Comparison of ENCODE assay signal across 14 mouse cellular contexts in the genomic region with DNA sequence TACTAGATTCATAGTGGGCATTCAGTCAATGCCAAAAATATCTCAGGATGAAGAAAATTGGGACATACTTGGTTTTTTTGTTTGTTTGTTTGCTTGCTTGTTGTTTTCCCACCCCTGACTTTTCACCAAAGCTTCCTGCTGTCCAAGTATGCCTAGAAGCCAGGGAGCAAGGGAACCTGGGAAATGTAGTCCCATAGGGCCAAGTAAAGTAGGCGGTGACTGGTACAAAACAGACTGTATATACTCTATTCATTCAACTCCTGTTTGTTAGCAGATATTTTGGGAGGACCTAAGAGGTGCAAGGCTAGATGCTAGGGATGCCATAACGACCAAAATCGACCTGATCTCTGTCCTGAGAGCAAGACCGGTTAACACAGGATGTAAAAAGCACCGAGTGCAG. TPM values are rescaled to one million over a fixed set of nuclear protein-coding genes. Genes with fewer than 3 reads are reported as not detected.
DNase-seq lines count a peak whose midpoint lies in the region; ATAC-seq and TF ChIP-seq lines count a peak whose summit lies in the region.
"Had no signal": no experiment of that assay in that cellular context is flagged by ENCODE, and none has a peak within 500 bp of the region (broad histone marks: within the 10 kb centered on the region; RNA-seq: fewer than 3 reads in every experiment).

No protein-coding gene starts in this region.

- H3K4me1 ChIP-seq in heart, embryonic 15.5 days (replicated peaks), result no peaks in the 10 kb centered on the region
- H3K4me1 ChIP-seq in lung, embryonic 16.5 days (replicated peaks; ENCODE audit: control insufficient read depth, insufficient read depth, low read length), result no peaks in the 10 kb centered on the region
- H3K4me1 ChIP-seq in lung, adult 2 months (ENCODE audit: control insufficient read depth, insufficient read depth, low read length), result no peaks in the 10 kb centered on the region

- H3K4me2 ChIP-seq in heart, embryonic 15.5 days, result 0 out of 2 replicates have a peak overlapping the region, but pooled peaks have one; percentile 3
- 0 out of 2 replicates have a peak overlapping the region, but pooled peaks have one; percentile 21 for H3K4me2 ChIP-seq in lung, embryonic 16.5 days (ENCODE audit: low read depth, low read length)

- no peak overlapping the region for H3K27ac ChIP-seq in heart, embryonic 15.5 days
- H3K27ac ChIP-seq in lung, embryonic 16.5 days (ENCODE audit: low read length), result no peak overlapping the region

- 41% methylated on average over 5 of the region's 5 CpGs for WGBS in heart, embryonic 15.5 days
- 34% methylated on average over 5 of the region's 5 CpGs for WGBS in lung, embryonic 16.5 days
- WGBS in lung, adult 2 months, result 53% methylated on average over 5 of the region's 5 CpGs

- H3K4me3 ChIP-seq in heart, embryonic 15.5 days, result no peak overlapping the region
- H3K4me3 ChIP-seq in lung, embryonic 16.5 days (ENCODE audit: low read length), result no peak overlapping the region
- H3K4me3 ChIP-seq in lung, adult 2 months (replicated peaks; ENCODE audit: extremely low read depth, low read depth, low read length), result no peak overlapping the region

- H3K9ac ChIP-seq in heart, embryonic 15.5 days, result no peak overlapping the region
- no peak overlapping the region; the same call in 1 of the 2 replicates for H3K9ac ChIP-seq in lung, embryonic 16.5 days (ENCODE audit: low read length)
- H3K9ac ChIP-seq: liver, postnatal 0 days had no signal

- H3K36me3 ChIP-seq in heart, embryonic 15.5 days, result peaks cover 4% of the 10 kb centered on the region; the same call in 1 of the 2 replicates
- 0 out of 2 replicates have a peak, but pooled peaks cover 2% of the 10 kb centered on the region for H3K36me3 ChIP-seq in lung, embryonic 16.5 days (ENCODE audit: control insufficient read depth, insufficient read depth, low read length)

- H3K9me3 ChIP-seq in heart, embryonic 15.5 days (replicated peaks), result no peaks in the 10 kb centered on the region
- H3K9me3 ChIP-seq in lung, embryonic 16.5 days (ENCODE audit: control insufficient read depth, low read length), result no peaks in the 10 kb centered on the region

- H3K27me3 ChIP-seq in heart, embryonic 15.5 days, result no peaks in the 10 kb centered on the region
- no peaks in the 10 kb centered on the region for H3K27me3 ChIP-seq in lung, embryonic 16.5 days (ENCODE audit: control insufficient read depth, insufficient read depth, low read depth, low read length)

- TF ChIP-seq POLR2A in lung, adult 2 months (IDR thresholded peaks at IDR 0.05; ENCODE audit: borderline replicate concordance, extremely low read depth, low read depth, low read length), result no peak

- DNase-seq in heart, postnatal 4 days, result no peak
- DNase-seq in lung, adult 2 months, result no peak
- peak; percentile 5 for DNase-seq in forelimb bud, embryonic 11.5 days (ENCODE audit: low read depth, low spot score)
- DNase-seq in retina, embryonic 14.5 days (ENCODE audit: low spot score), result peak; percentile 9
- no peak for DNase-seq in gastrocnemius, postnatal 10 days
- DNase-seq: adrenal gland, adult 8-10 months; cerebellum, postnatal 36 days; left cerebral cortex, postnatal 4 days; liver, postnatal 0 days had no signal

- no peak for ATAC-seq in heart, embryonic 15.5 days (replicated peaks; ENCODE audit: insufficient number of reproducible peaks, insufficient read depth, low FRiP score, low read depth)
- no peak for ATAC-seq in lung, embryonic 16.5 days (ENCODE audit: low read depth)
- ATAC-seq: liver, postnatal 0 days had no signal

- no peak for TF ChIP-seq CTCF in lung, adult 2 months (IDR thresholded peaks at IDR 0.05; ENCODE audit: insufficient read depth, low read length)

RNA-seq across cellular contexts. Expression of a gene that starts 0.7 kb away (rescaled TPM):
- 0.08 and 0.13 TPM in 2 replicates for polyA plus RNA-seq in heart, embryonic 15.5 days (2015; fragmentation: Nextera tagmentation; extraction: Ambion mirVana)
- under 1 TPM in 1 of 2 experiments, not detected in 1; 0.10 TPM for total RNA-seq in heart, postnatal 4 days (2021)
- polyA plus RNA-seq in lung, embryonic 16.5 days (2015; fragmentation: Nextera tagmentation; extraction: Ambion mirVana), result not detected in 2 replicates
- polyA plus RNA-seq in lung, adult 2 months (2012; rRNA removed), result not detected in 2 replicates
- total RNA-seq in gastrocnemius, postnatal 10 days (2021), result not detected
- total RNA-seq: adrenal gland, adult 8-10 months; left cerebral cortex, postnatal 4 days; MEL; monocyte, adult 5-6 weeks had no signal
- polyA plus RNA-seq: intestine, embryonic 14.5 days had no signal

RNA-seq across cellular contexts. Expression of a gene that starts 18.3 kb away (rescaled TPM):
- 13.0 and 13.7 TPM in 2 replicates for polyA plus RNA-seq in heart, embryonic 15.5 days (2015; fragmentation: Nextera tagmentation; extraction: Ambion mirVana)
- 10 to 100 TPM; 14.6 to 15.6 TPM for total RNA-seq in heart, postnatal 4 days (2021)
- 14.4 and 15.8 TPM in 2 replicates for polyA plus RNA-seq in lung, embryonic 16.5 days (2015; fragmentation: Nextera tagmentation; extraction: Ambion mirVana)
- polyA plus RNA-seq in lung, adult 2 months (2012; rRNA removed), result 4.4 and 6.9 TPM in 2 replicates
- total RNA-seq in gastrocnemius, postnatal 10 days (2021), result 10 to 100 TPM; 14.0 to 16.9 TPM
- total RNA-seq: MEL; monocyte, adult 5-6 weeks had no signal

RNA-seq across cellular contexts. Expression of a gene that starts 38.0 kb away (rescaled TPM):
- polyA plus RNA-seq in heart, embryonic 15.5 days (2015; fragmentation: Nextera tagmentation; extraction: Ambion mirVana), result 0.04 TPM in 1 of 2 replicates, not detected in the other
- under 1 TPM; 0.05 to 0.09 TPM for total RNA-seq in heart, postnatal 4 days (2021)
- polyA plus RNA-seq in lung, embryonic 16.5 days (2015; fragmentation: Nextera tagmentation; extraction: Ambion mirVana), result 0.04 and 0.13 TPM in 2 replicates
- not detected in 2 replicates for polyA plus RNA-seq in lung, adult 2 months (2012; rRNA removed)
- total RNA-seq in gastrocnemius, postnatal 10 days (2021), result under 1 TPM; 0.07 TPM
- total RNA-seq: MEL; monocyte, adult 5-6 weeks had no signal
- polyA plus RNA-seq: intestine, embryonic 14.5 days; liver, postnatal 0 days had no signal

RNA-seq across cellular contexts. Expression of a gene that starts 47.7 kb away (rescaled TPM):
- polyA plus RNA-seq in heart, embryonic 15.5 days (2015; fragmentation: Nextera tagmentation; extraction: Ambion mirVana), result 1.2 and 7.3 TPM in 2 replicates
- 1 to 10 TPM in 1 of 2 experiments, under 1 TPM in 1; 0.62 to 1.2 TPM for total RNA-seq in heart, postnatal 4 days (2021)
- 5.5 and 6.7 TPM in 2 replicates for polyA plus RNA-seq in lung, embryonic 16.5 days (2015; fragmentation: Nextera tagmentation; extraction: Ambion mirVana)
- polyA plus RNA-seq in lung, adult 2 months (2012; rRNA removed), result 0.38 and 1.7 TPM in 2 replicates
- 10 to 100 TPM; 46.6 to 59.1 TPM for total RNA-seq in gastrocnemius, postnatal 10 days (2021)
- total RNA-seq: MEL; monocyte, adult 5-6 weeks had no signal

Comparison
In these comparisons a context has a peak if more than half of its experiments do, and no peak if none do; other contexts are left out.
1. DNase-seq: peak in forelimb bud, embryonic 11.5 days (single experiment) and retina, embryonic 14.5 days (single experiment); none in heart, postnatal 4 days (single experiment), lung, adult 2 months (single experiment) and gastrocnemius, postnatal 10 days (single experiment).